Mouse (Mus musculus): Measurements from ENCODE around the gene Mogs.

Mogs gene

DNA sequence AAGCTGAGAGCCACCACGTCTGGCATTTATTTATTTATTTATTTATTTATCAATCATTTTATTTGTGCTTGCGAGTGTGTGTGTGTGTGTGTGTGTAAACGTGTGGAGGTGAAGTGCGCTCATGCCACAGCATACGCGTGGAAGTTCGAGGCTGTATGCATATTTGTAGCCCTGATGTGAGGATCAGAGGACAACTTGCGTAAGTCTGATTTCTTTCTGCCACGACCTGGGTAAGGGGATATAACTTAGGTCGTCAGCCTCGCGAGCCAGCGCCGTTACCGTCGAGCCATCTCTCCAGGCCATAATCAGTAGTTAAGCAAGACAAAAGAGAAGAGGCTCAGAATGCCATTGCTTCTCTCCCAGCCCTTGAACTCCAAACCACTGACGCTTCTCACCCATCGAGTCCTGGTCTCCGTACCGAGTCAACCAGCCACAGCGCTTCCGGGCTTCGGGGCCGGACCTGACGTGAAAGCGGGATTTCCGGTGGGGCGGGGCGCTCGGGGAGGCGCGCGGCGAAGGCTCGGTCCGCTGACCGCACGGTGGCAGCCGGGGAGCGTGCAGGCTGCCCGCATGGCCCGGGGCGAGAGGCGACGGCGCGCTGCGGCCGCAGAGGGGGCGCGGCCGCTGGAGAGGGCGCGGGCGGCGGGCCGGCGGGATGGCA, at the start of gene Mogs:
TSS of gene Mogs (plus strand) at position 486 of the 661 bp plus-strand sequence.
- DNase-seq (ENCODE audit: low read depth in 1 of 2, low spot score in 2 of 2) = peak; percentile 77 to 90

DNA sequence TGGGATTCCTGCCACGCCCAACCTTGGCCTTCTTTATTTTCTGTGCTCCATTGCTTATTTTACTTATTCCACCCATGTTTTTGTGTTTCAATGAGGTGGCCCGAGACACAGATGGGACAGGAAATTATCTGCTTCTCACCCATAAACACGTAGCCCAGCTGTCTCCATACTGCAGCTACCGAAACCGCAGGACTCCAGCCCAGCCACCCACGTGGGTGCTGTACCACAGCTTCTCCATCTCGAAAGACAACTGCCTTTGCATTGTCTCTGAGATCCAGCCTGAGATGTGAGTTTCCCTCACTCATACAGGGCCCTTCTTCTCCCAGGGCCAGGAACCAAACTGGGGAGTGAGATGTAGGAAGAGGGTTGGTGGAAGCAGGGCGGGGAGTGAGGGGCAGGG, 49.3 kb upstream of the Mogs start:
- no peak for DNase-seq (ENCODE audit: low read depth in 1 of 2, low spot score in 2 of 2)

DNA sequence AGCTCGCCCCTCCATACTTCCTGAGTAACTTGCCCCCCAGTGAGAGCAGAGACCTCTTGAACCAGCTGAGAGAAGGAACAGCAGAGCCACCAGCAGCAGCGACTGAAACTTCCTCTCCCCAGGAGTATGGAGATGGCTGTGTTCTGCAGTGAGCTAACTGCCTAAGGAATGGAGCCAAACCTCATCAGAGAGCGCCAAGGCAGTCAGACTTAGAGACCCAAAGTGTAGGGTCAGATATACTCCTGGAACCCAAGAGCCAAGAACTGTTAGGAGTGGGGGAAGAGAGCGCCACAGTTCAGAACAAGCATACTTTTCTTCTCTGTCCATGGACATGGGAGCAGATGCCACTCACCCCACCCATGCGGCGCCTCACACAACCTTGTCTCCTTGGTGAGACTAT, 48.9 kb upstream of the Mogs start:
- DNase-seq (ENCODE audit: low read depth in 1 of 2, low spot score in 2 of 2) = no peak

DNA sequence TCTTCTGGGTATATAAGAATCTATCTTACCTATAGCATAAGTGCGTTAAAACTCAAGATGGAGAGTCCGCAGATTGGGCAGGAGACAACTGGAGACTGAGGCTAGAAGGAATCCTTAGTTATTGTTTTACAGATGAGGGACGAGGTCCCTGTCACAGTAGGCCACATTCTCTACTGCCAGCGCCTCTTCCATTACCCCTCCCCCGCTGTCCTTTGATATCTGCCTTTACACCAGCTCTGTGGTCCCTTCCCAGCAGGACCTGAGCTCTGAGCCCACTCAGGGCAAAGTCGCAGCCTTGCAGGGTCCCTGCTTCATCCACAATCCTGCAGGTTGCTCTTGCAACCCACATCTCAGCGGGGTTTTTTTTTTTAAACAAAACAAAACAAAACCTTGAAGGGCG, 47.1 kb upstream of the Mogs start:
- no peak for DNase-seq (ENCODE audit: low read depth in 1 of 2, low spot score in 2 of 2)

DNA sequence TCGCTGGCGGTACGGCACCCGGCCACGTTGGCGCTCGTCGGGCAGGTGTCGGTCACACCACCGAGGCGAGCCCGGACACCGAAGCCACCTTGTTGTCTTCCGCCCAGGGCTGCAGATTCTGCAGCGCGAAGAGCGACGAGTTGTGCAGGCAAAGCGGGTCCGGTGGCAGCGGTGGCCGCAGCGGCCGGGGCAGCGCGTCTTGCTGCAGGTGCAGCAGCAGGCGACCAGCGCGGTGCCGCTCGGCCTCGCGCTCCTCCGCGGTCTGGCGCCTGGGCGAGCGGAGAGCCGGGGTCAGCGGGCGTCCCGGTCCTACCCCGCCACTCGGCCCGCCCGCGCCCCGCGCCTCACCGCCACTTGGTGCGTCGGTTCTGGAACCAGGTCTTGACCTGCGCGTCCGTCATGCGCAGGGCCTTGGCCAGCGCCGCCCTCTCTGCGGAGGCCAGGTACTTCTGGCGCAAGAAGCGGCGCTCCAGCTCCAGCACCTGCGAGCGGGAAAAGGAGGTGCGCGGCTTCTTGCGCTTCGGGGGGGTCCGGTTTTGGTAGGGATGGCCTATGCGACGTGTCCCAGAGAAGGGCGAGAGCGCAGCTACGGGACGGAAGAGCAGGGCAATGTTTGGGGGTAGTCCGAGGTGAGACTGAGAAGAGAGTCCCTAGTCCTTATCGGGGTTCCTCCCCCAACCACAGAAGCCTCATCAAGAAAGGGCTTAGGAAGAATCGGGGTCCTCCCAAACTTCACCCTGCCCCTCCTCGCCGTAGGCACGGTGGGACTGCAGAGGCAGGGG, 46.4 kb upstream of the Mogs start:
- DNase-seq (ENCODE audit: low read depth in 1 of 2, low spot score in 2 of 2) = no peak

DNA sequence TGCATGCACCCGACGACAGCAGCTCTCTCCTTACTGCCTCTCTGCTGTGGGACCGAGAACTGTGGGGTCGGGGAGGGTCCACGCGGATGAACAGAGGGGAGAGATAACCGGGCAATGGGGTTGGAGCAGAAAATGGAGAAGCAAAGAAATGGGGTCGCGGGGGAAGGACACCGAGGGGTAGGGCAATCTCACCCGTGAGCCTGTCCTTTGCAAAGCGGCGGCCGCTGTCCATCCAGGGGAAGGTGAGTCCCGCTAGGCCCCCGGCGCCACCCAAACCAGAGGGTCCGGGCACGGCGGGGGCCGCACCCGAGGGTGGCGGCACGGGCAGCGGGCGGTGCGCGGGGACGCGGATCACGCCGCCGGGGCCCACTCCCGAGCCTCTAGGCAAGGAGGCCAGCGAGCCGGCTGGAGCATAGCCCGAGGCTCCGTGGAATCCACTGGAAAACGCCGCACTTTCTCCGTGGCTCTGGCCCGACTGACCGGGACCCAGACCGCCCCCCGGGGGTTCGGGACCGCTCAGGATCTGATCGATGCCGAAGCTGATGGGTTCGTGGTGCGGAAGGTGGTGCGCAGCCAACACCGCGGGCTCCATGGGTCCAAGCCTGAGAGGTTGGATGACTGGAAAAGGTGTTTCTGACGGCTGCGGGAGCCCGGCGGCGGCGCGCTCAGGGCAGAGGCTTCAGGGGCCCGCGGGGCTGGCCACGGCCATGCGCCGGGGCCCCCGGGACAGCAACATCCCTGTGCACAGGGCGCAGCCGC, 45.6 kb upstream of the Mogs start:
- no peak for DNase-seq (ENCODE audit: low read depth in 1 of 2, low spot score in 2 of 2)

DNA sequence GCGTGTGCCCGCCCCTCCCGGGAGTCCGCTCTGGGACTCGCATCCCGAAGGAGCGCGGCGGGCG, 45.2 kb upstream of the Mogs start, which contains the start of gene Tlx2:
TSS of gene Tlx2 (minus strand) at position 47 of the 64 bp plus-strand sequence.
- no peak for DNase-seq (ENCODE audit: low read depth in 1 of 2, low spot score in 2 of 2)

DNA sequence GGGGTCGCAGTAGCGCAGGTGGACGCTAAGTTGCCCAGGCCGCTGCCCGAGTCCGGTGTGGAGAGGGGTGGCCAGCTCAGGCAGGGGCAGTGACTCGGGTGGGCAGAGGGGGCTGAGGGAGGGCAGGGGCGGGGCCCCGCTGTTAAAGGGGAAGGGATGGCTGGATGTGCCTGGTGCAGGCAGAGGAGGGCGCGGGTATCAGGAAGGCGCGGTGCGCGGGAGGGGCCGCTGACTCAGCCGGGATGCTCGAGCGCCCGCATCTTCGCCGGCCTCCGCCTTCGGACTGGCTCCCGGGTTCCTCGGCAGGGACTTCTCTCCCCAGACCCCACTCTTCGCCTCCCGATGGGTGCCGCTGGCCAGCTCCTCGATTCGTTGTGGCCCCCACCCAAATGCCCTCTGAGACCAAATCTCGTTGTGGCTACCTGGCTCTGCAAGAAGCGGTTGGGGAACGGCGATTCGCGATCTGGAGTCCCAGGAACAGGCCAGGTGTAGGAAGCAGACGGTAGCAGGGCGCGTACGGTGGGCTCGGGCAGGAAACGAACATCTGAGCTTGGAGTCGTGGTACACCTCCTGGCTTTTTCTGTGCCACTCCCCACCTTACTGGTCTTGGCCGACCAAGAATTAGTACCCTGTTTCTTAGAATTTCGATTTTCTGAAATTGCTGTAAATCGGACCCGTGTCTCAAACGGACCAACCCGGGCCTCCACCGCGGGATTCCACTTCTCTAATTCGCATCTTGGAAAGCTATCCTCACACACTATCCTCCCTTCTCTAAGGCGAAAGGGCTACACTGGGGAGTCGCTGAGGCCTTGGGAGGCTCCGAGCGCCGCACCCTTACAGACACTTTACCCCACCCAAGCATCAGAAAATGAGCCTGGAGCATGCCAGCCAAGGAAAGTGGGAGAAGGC, 44.7 kb upstream of the Mogs start:
- DNase-seq (ENCODE audit: low read depth in 1 of 2, low spot score in 2 of 2) = peak in 1 of 2 experiments; percentile 17

DNA sequence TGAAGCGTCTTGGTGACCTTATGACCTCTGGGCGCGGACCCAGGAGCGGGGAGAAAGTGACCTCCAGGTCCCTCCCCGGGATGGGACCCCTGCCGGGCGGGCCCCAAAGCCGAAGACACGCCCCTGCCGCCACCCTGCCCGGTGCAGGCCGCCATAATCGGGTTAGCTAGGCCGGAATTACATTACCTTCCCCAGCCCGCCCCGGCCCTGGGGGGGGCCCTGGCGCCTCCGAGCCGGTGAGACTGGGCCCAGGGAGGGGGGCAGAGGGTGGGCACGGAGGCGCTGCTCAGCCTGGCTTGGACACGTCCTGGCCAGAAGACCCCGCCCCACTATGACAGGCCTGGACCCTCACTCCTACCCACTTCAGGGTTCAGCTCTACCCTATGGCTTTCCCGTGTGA, 44.1 kb upstream of the Mogs start:
- no peak for DNase-seq (ENCODE audit: low read depth in 1 of 2, low spot score in 2 of 2)

DNA sequence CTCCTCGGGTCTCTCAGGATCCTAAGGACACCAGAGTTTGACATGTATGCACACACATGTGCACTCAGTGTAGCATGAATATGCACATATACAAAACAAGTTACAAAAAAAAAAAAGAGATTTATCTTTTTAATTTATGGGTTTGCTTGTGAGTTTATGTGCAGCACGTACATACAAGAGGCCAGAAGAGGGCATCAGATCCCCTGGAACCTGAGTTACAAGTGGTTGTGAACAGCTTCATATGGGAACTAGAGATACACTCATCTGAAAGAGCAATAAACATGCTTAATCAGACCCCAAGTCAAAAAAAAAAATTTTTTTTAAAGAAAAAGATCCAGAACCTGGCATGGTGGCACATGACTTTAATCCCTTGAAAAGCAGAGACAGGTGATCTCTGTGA, 40.3 kb upstream of the Mogs start:
- no peak for DNase-seq (ENCODE audit: low read depth in 1 of 2, low spot score in 2 of 2)

DNA sequence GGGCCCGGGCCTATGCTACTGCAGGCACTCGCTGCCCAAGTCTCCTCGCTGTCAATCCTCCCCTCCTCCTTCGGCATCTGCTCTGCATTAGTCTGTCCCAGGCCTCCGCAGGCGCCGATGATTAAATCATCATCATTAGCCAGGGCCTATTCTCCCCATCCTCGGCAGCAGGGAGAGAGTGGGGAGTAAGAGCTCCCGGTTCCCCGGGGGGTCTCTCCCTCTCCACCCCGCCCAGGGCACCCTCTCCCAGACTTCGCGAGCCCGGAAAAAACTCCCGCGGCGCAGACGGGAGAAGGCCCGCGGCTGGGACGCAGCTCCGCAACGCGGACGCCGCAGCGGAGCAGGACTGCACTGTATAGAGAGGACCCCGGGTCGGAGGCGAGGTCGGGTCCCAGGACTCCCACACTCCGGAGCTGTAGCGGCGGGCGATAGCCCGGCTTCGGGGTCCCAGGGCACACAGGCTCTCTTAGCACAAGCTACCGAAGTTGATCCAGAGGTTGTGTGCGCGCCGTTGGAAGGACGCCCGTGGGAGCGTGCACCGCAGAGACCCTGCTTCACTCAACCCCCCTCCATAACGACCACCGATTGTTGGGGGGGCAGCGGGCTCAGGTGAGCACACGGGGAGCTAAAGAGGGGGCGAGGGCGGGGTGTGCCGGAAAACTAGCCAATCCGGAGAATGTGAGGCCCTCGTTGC, 37.5 kb upstream of the Mogs start, which contains the start of gene Pcgf1:
TSS of gene Pcgf1 (plus strand) at position 240 of the 694 bp plus-strand sequence.
- no peak for DNase-seq (ENCODE audit: low read depth in 1 of 2, low spot score in 2 of 2)

DNA sequence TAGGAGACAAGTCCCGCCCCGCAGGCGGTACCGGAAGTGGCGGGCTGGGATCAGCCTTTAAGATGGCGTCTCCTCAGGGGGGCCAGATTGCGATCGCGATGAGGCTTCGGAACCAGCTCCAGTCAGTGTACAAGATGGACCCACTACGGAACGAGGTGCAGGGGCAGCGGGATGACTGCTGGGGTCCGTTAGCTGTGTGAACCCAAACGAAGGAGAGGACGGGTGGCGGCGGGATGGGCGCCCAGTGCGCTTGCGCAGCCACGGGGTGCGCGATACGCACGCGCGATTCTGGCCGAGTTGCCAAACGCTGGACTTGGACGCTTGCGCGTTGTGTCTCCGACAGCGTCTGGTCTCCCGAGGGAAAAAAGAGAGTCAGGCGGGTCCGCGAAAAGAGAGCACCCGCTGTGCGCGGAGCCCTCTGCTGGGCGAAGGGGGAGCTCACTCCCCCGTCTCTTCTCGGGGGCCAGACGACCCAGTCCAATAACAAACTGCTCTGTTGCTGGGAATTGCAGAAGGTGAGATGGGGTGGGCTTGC, 36.9 kb upstream of the Mogs start:
- peak; percentile 96 to 98 for DNase-seq (ENCODE audit: low read depth in 1 of 2, low spot score in 2 of 2)

DNA sequence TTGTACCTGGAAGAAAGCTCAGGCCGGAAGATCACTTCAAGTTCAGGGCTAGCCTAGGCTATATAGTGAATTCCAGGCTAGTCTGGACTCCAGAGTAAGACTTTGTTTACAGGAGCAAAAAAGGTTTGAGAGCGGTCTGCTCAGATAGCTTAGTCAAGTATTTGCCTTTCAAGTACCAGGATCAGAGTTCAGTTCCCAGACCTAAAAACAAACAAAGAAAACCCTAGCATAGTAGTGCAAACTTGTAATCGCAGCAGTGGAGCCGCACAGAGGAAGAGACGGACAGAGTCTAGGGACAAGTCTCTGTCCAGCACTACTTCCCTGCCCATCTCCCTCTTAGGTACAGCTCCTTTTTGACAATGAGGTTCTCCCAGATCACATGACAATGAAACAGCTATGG, 35.1 kb upstream of the Mogs start:
- no peak for DNase-seq (ENCODE audit: low read depth in 1 of 2, low spot score in 2 of 2)

DNA sequence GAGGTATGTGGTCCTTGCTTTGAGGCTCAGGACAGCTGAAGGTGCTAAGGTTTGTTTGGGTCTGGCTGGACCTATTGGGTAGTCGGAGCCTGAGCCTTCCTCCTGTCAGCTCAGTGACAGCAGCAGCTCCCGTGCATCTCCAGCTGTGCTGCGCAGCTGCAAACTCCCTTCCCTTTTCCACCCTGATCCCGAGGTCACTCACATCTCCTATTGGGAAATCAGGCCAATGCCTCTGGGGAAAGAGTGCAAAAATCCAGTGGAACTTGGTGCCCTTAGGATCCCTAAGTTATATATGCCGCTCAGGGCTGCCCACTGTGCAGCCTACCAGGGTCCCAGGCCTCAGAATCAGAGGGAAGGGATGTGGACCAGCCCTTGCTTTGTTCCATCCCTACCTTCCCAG, 31.8 kb upstream of the Mogs start:
- DNase-seq (ENCODE audit: low read depth in 1 of 2, low spot score in 2 of 2) = no peak

DNA sequence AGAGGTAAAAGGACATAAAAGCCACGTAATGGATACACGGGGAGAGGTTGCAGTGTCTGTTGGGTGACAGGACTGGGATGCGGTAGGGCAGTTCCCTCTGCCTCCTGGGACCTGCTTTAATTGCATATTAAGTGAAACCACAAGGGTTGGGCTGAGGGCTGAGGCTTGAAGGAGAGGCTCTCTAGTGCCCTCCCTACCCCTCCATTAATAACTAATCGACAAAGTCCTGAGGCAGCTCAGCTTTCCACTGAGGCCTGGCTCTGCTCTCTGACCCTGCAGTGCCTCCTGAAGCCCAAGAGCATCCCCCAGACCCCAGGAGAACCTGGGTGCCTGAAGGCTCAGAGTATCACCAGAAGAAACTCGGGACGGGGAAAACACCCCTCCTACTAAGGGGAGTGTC, 30.8 kb upstream of the Mogs start:
- DNase-seq (ENCODE audit: low read depth in 1 of 2, low spot score in 2 of 2) = no peak

DNA sequence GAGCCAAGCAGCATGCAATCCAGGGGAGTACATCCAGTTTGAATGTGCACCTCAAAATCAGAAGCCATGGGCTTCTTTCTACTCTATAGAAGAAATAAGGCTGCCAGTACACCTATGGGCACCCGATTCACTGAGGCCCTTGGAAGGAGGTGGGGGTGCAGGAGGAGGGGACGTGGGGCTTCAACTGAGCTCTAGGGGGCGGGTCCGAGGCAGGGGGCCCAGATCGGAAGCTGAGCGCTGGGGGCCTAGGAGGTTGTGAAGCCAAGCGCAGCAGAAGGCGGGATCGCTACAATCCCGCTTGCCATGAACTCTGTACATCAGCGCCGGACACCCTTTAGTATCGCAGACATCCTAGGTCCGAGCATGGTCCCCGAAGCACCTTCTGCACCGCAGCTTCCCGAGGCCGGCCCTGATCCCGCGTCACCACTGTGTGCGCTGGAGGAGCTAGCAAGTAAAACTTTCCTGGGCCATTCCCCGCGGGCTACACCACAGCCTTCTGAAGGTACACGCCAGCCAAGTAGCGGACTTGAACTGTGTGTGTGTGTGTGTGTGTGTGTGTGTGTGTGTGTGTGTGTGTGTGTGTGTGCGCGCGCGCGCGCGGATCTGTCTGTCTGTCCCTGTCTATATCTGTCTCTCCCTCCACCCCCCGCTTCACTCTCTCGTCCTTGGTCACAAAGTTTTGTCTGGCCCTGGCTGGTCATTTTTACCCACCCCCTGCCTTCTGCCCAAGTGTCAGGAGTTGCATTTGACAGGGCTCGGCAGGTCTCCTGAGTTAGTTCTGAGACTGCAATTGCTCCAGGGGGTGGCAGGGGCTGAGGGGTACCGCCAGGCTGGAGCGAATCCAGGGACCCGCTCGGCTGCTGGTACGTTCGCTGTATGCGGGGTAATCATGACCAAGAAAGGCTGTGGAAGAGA, 28.9 kb upstream of the Mogs start, which contains the start of gene Lbx2:
TSS of gene Lbx2 (plus strand) at position 247 of the 915 bp plus-strand sequence.
- no peak for DNase-seq (ENCODE audit: low read depth in 1 of 2, low spot score in 2 of 2)

DNA sequence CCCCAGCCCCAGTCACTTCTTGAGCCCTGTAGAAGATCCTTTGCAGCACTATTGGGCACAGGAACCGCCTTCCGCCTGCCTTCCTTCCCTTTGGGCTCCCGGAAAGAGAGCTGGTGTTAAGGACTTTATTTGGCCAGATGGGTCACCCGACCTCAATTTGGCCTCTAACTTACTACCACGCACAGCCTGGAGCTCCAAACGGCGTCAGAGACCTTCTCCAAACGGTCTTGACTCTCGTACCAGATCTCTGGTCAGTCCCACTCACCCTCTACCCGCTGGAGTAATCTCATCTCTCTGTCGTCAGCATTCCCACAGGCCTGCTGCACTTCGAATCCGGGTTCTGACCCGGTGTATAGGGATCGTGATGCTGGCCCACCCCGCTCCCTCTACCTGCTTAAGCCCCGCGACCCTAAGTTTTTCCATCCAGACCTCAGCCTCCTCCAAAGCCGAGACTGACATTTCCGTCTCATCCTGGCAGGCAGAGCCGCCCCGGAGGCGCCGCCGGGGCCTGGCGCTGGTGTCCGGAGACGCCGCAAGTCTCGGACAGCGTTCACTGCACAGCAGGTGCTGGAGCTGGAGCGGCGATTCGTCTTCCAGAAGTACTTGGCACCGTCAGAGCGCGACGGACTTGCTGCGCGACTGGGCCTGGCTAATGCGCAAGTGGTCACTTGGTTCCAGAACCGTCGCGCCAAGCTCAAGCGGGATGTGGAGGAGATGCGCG, 27.9 kb upstream of the Mogs start:
- DNase-seq (ENCODE audit: low read depth in 1 of 2, low spot score in 2 of 2) = no peak

DNA sequence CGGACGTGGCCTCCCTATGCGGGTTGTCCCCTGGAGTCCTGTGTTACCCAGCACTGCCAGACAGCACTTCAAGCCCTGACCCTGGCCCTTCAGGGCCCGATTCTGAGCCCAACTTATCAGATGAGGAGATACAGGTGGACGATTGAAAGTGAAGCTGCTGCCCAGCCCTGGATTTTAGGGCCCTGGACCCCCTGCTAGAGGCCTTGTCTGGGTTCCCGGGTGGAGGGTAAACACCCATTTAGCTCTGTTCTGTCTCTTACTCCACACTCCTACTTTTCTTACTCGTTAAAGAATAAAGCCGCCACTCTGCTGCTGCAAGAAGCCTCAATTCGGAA, 27.4 kb upstream of the Mogs start:
- no peak for DNase-seq (ENCODE audit: low read depth in 1 of 2, low spot score in 2 of 2)

Measured in monocyte, adult 2 months (primary cell).